Mouse (Mus musculus) liver, adult (tissue): ENCODE measurements around the gene Errfi1.

Experiments
- GATA4 ChIP-seq: IDR thresholded peaks from 2 replicates; pipeline ENCODE4 v1.6.1; 2014; ENCODE audit warnings: mild to moderate bottlenecking, low read length; ENCODE audit not compliant: insufficient replicate concordance

Errfi1 gene

GRCm38 (mm10) chr4:150865371-150865770 is 11.7 kb downstream of the Errfi1 start:
- TF ChIP-seq GATA4, result no peak

- TF ChIP-seq GATA4, result no peak
These were observed 12.3 kb downstream of the Errfi1 start for GRCm38 (mm10) chr4:150866069-150866468.

GRCm38 (mm10) chr4:150866494-150866893 is 12.8 kb downstream of the Errfi1 start:
- no peak for TF ChIP-seq GATA4

- no peak for TF ChIP-seq GATA4
These were observed 14.4 kb downstream of the Errfi1 start for GRCm38 (mm10) chr4:150868161-150868560.

GRCm38 (mm10) chr4:150868859-150869258 is 15.1 kb downstream of the Errfi1 start:
- TF ChIP-seq GATA4, result no peak

- no peak for TF ChIP-seq GATA4
These were observed 15.8 kb downstream of the Errfi1 start for GRCm38 (mm10) chr4:150869276-150870197.

- no peak for TF ChIP-seq GATA4
These were observed 17.3 kb downstream of the Errfi1 start for GRCm38 (mm10) chr4:150870963-150871391.

GRCm38 (mm10) chr4:150871392-150872138 is 17.8 kb downstream of the Errfi1 start:
- TF ChIP-seq GATA4, result no peak

GRCm38 (mm10) chr4:150872139-150872651 is 18.5 kb downstream of the Errfi1 start:
- TF ChIP-seq GATA4, result no peak

- peak; percentile 99 for TF ChIP-seq GATA4
These were observed 19.0 kb downstream of the Errfi1 start for GRCm38 (mm10) chr4:150872681-150873080.

- TF ChIP-seq GATA4, result no peak
These were observed 21.7 kb downstream of the Errfi1 start for GRCm38 (mm10) chr4:150875393-150875792.

- no peak for TF ChIP-seq GATA4
These were observed 25.9 kb downstream of the Errfi1 start for GRCm38 (mm10) chr4:150879631-150880030.

- no peak for TF ChIP-seq GATA4
These were observed 26.6 kb downstream of the Errfi1 start for GRCm38 (mm10) chr4:150880364-150880763.

- no peak for TF ChIP-seq GATA4
These were observed 28.9 kb downstream of the Errfi1 start for GRCm38 (mm10) chr4:150882632-150883031.

GRCm38 (mm10) chr4:150887903-150888302 is 34.2 kb downstream of the Errfi1 start:
- no peak for TF ChIP-seq GATA4

GRCm38 (mm10) chr4:150888492-150888891 is 34.8 kb downstream of the Errfi1 start:
- no peak for TF ChIP-seq GATA4
